Mouse (Mus musculus) midbrain, embryonic 15.5 days (tissue): Measurements from ENCODE around the gene Eif4a1. TPM values are rescaled to one million over a fixed set of nuclear protein-coding genes. Genes with fewer than 3 reads are reported as not detected.
A peak's percentile ranks its signal among the peaks of the same experiment; 100 is the strongest.

Experiments used
- ATAC-seq: fragments of 200-750 bp; cut with Nextera tagmentation; replicated peaks from 2 replicates; pipeline ENCODE4 v1.8.0; 2017; ENCODE audit warnings: moderate TSS enrichment
- H3K27ac ChIP-seq: fragments of 300-500 bp; sonication (generic); 2 replicates; pipeline ENCODE4 v1.5.1; 2015; ENCODE audit warnings: mild to moderate bottlenecking, inconsistent platforms
- H3K27me3 ChIP-seq: fragments of 300-500 bp; sonication (generic); replicated peaks from 2 replicates; pipeline ENCODE4 v1.6.1; 2015; ENCODE audit warnings: inconsistent platforms
- H3K36me3 ChIP-seq: fragments of 300-500 bp; sonication (generic); replicated peaks from 2 replicates; pipeline ENCODE4 v1.6.1; 2015; ENCODE audit warnings: inconsistent platforms
- H3K4me1 ChIP-seq: fragments of 300-500 bp; sonication (generic); 2 replicates; pipeline ENCODE4 v1.6.1; 2015; ENCODE audit warnings: inconsistent platforms
- H3K4me2 ChIP-seq: fragments of 300-500 bp; sonication (generic); 2 replicates; pipeline ENCODE4 v1.6.1; 2015; ENCODE audit warnings: inconsistent platforms, mild to moderate bottlenecking, moderate library complexity
- H3K4me3 ChIP-seq: fragments of 300-500 bp; sonication (generic); 2 replicates; pipeline ENCODE4 v1.5.1; 2015; ENCODE audit warnings: mild to moderate bottlenecking, inconsistent platforms
- H3K9ac ChIP-seq: fragments of 300-500 bp; sonication (generic); 2 replicates; pipeline ENCODE4 v1.6.1; 2015; ENCODE audit warnings: mild to moderate bottlenecking, inconsistent platforms
- H3K9me3 ChIP-seq: fragments of 300-500 bp; sonication (generic); 2 replicates; pipeline ENCODE4 v1.6.1; 2016; ENCODE audit warnings: inconsistent platforms
- WGBS: fragments of 180-500 bp; shearing (Covaris S2); methylation state at CpG from one replicate; pipeline ENCODE4 v1.1.7; 2015; ENCODE audit warnings: mixed read lengths; 5-methylcytosine and 5-hydroxymethylcytosine counted together
- polyA plus RNA-seq: library from polyadenylated mRNA; unstranded; fragments of >200 nt; fragmentation: Nextera tagmentation; extraction: Ambion mirVana; gene quantifications from 2 replicates; pipeline ENCODE4 v1.2.1, GENCODE M21; 2015

The Eif4a1 gene
- polyA plus RNA-seq, 1 experiment from 2014 or later, result 473 TPM

GRCm38 (mm10) chr11:69682840-69683533 lies 10.8 kb upstream of the Eif4a1 start:
- H3K9me3 ChIP-seq, result no peaks in the 10 kb centered on the region
- peak overlapping the region; percentile 44 for H3K9ac ChIP-seq
- peaks cover 49% of the 10 kb centered on the region for H3K4me1 ChIP-seq
- 16% methylated on average over 12 of the region's 12 CpGs for WGBS
- H3K27ac ChIP-seq, result peak overlapping the region; percentile 91
- H3K36me3 ChIP-seq, result peaks cover 6% of the 10 kb centered on the region; the same call in 1 of the 2 replicates
- ATAC-seq, result peak; percentile 40; the same call in 1 of the 2 replicates
- peak overlapping the region; percentile 86 for H3K4me3 ChIP-seq
- 0 out of 2 replicates have a peak, but pooled peaks cover 3% of the 10 kb centered on the region for H3K27me3 ChIP-seq
- H3K4me2 ChIP-seq, result peak overlapping the region; percentile 85

GRCm38 (mm10) chr11:69682209-69682839 lies 10.1 kb upstream of the Eif4a1 start:
- Histone ChIP-seq H3K27ac (peak overlapping the region; percentile 91), H3K9me3 (no peaks in the 10 kb centered on the region), H3K4me2 (peak overlapping the region; percentile 85), H3K4me3 (peak overlapping the region; percentile 86), H3K9ac (peak overlapping the region; percentile 73), H3K4me1 (peaks cover 49% of the 10 kb centered on the region), H3K27me3 (0 out of 2 replicates have a peak, but pooled peaks cover 3% of the 10 kb centered on the region), H3K36me3 (peaks cover 9% of the 10 kb centered on the region; the same call in 1 of the 2 replicates)
- ATAC-seq, result peak; percentile 12
- 28% methylated on average over 24 of the region's 24 CpGs for WGBS

- Histone ChIP-seq H3K9me3 (no peaks in the 10 kb centered on the region), H3K36me3 (peaks cover 14% of the 10 kb centered on the region), H3K4me1 (peaks cover 49% of the 10 kb centered on the region), H3K27ac (peak within 1 kb of the TSS; percentile 91), H3K4me2 (peak within 1 kb of the TSS; percentile 85), H3K4me3 (peak within 1 kb of the TSS; percentile 86), H3K27me3 (no peaks in the 10 kb centered on the region), H3K9ac (peak within 1 kb of the TSS; percentile 73)
- peak; percentile 97 for ATAC-seq
- WGBS, result under 1% methylated on average over 75 of the region's 80 CpGs
These were observed 9.3 kb upstream of the Eif4a1 start, which contains the start of gene Senp3 for GRCm38 (mm10) chr11:69681314-69682208. Senp3 (minus strand) TSS chr11:69682084.

- Histone ChIP-seq H3K27ac (no peak overlapping the region), H3K9me3 (no peaks in the 10 kb centered on the region), H3K36me3 (peaks cover 19% of the 10 kb centered on the region), H3K4me2 (peak overlapping the region; percentile 85), H3K9ac (0 out of 2 replicates have a peak overlapping the region, but pooled peaks have one; percentile 73), H3K4me1 (peaks cover 42% of the 10 kb centered on the region), H3K4me3 (peak overlapping the region; percentile 86; the same call in 1 of the 2 replicates), H3K27me3 (no peaks in the 10 kb centered on the region)
- 92% methylated on average over 30 of the region's 30 CpGs for WGBS
- no peak for ATAC-seq
These were observed 8.1 kb upstream of the Eif4a1 start for GRCm38 (mm10) chr11:69680136-69680855.

- Histone ChIP-seq H3K4me3 (no peak overlapping the region), H3K4me1 (peaks cover 42% of the 10 kb centered on the region), H3K36me3 (peaks cover 29% of the 10 kb centered on the region), H3K27me3 (no peaks in the 10 kb centered on the region), H3K4me2 (no peak overlapping the region), H3K27ac (no peak overlapping the region), H3K9me3 (no peaks in the 10 kb centered on the region), H3K9ac (no peak overlapping the region)
- ATAC-seq, result no peak
- 100% methylated on average over 2 of the region's 2 CpGs for WGBS
These were observed 6.9 kb upstream of the Eif4a1 start for GRCm38 (mm10) chr11:69679144-69679543.

- H3K4me2 ChIP-seq, result peak overlapping the region; percentile 94
- no peaks in the 10 kb centered on the region for H3K27me3 ChIP-seq
- H3K36me3 ChIP-seq, result peaks cover 48% of the 10 kb centered on the region
- H3K4me3 ChIP-seq, result peak overlapping the region; percentile 100
- H3K27ac ChIP-seq, result peak overlapping the region; percentile 98
- peak overlapping the region; percentile 99 for H3K9ac ChIP-seq
- ATAC-seq, result peak; percentile 28
- under 1% methylated on average over 43 of the region's 43 CpGs for WGBS
- peaks cover 34% of the 10 kb centered on the region for H3K4me1 ChIP-seq
- H3K9me3 ChIP-seq, result no peaks in the 10 kb centered on the region
These were observed 498 bp downstream of the Eif4a1 start for GRCm38 (mm10) chr11:69671726-69672124.

GRCm38 (mm10) chr11:69670786-69671725 lies 1.2 kb downstream of the Eif4a1 start:
- H3K4me3 ChIP-seq, result peak overlapping the region; percentile 100
- H3K36me3 ChIP-seq, result peaks cover 48% of the 10 kb centered on the region
- H3K27ac ChIP-seq, result peak overlapping the region; percentile 98
- H3K9ac ChIP-seq, result peak overlapping the region; percentile 99
- H3K4me2 ChIP-seq, result peak overlapping the region; percentile 94
- 1% methylated on average over 58 of the region's 61 CpGs for WGBS
- H3K4me1 ChIP-seq, result peaks cover 34% of the 10 kb centered on the region
- ATAC-seq, result peak; percentile 70
- no peaks in the 10 kb centered on the region for H3K27me3 ChIP-seq
- H3K9me3 ChIP-seq, result no peaks in the 10 kb centered on the region

GRCm38 (mm10) chr11:69666665-69667005 lies 5.6 kb downstream of the Eif4a1 start:
- H3K4me3 ChIP-seq, result no peak overlapping the region
- H3K9me3 ChIP-seq, result no peaks in the 10 kb centered on the region
- H3K4me2 ChIP-seq, result no peak overlapping the region
- no peaks in the 10 kb centered on the region for H3K27me3 ChIP-seq
- H3K27ac ChIP-seq, result no peak overlapping the region
- H3K36me3 ChIP-seq, result peaks cover 50% of the 10 kb centered on the region
- H3K9ac ChIP-seq, result no peak overlapping the region
- WGBS, result 91% methylated on average over 3 of the region's 3 CpGs
- no peak for ATAC-seq
- H3K4me1 ChIP-seq, result peaks cover 38% of the 10 kb centered on the region

- no peak within 1 kb of the TSS for H3K4me2 ChIP-seq
- peak within 1 kb of the TSS; percentile 17; the same call in 1 of the 2 replicates for H3K27ac ChIP-seq
- no peak within 1 kb of the TSS for H3K9ac ChIP-seq
- H3K4me3 ChIP-seq, result no peak within 1 kb of the TSS
- no peaks in the 10 kb centered on the region for H3K27me3 ChIP-seq
- peaks cover 43% of the 10 kb centered on the region for H3K4me1 ChIP-seq
- peaks cover 50% of the 10 kb centered on the region for H3K36me3 ChIP-seq
- no peak for ATAC-seq
- WGBS, result 32% methylated on average over 7 of the region's 7 CpGs
- H3K9me3 ChIP-seq, result no peaks in the 10 kb centered on the region
These were observed 6.1 kb downstream of the Eif4a1 start, which contains the start of gene Cd68 for GRCm38 (mm10) chr11:69665961-69666664. Cd68 (minus strand) TSS chr11:69666153.

GRCm38 (mm10) chr11:69665457-69665960 lies 6.7 kb downstream of the Eif4a1 start:
- Histone ChIP-seq H3K4me2 (no peak overlapping the region), H3K36me3 (peaks cover 50% of the 10 kb centered on the region), H3K4me1 (peaks cover 43% of the 10 kb centered on the region), H3K4me3 (no peak overlapping the region), H3K9me3 (no peaks in the 10 kb centered on the region), H3K27ac (0 out of 2 replicates have a peak overlapping the region, but pooled peaks have one; percentile 17), H3K27me3 (no peaks in the 10 kb centered on the region), H3K9ac (no peak overlapping the region)
- no peak for ATAC-seq
- WGBS, result 83% methylated on average over 9 of the region's 9 CpGs
